In the genomic region with DNA sequence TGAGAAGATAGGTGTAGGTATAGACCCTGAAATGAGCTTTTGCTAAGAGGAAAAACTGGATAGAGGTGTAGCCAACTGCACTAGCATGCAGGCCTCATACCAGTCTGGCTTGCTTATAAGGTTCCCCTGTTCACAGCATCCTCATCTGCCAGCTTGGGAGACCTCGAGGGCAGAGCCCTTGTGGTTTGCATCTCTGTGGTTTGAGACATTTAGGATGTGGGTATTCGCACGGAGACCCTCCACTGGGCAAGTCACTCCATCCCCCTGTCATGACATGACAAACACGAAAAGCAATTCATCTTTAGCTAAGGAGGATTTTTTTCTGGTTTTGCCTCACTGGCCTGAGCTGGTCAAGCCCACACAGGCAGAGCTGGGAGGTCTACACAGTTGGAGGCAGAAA, we compare ENCODE assay signal across 48 mouse cellular contexts. TPM values are rescaled to one million over a fixed set of nuclear protein-coding genes. Genes with fewer than 3 reads are reported as not detected.
"Had no signal": no experiment of that assay in that cellular context is flagged by ENCODE, and none has a peak within 500 bp of the region (broad histone marks: within the 10 kb centered on the region; RNA-seq: fewer than 3 reads in every experiment).

No protein-coding gene starts in this region.

- H3K36me3 ChIP-seq: heart, embryonic 12.5 days; heart, embryonic 13.5 days; heart, embryonic 15.5 days; hindbrain, embryonic 10.5 days; hindbrain, embryonic 12.5 days; hindbrain, embryonic 13.5 days; hindbrain, embryonic 15.5 days; intestine, embryonic 15.5 days; kidney, embryonic 15.5 days had no signal

- H3K4me3 ChIP-seq: heart, embryonic 12.5 days; heart, embryonic 13.5 days; heart, embryonic 15.5 days; hindbrain, embryonic 10.5 days; hindbrain, embryonic 12.5 days; hindbrain, embryonic 13.5 days; hindbrain, embryonic 15.5 days; intestine, embryonic 15.5 days; kidney, embryonic 15.5 days; layer of hippocampus, adult 2 months; left cerebral cortex, adult 2 months had no signal

- H3K4me1 ChIP-seq: hindbrain, embryonic 13.5 days; hindbrain, embryonic 15.5 days had no signal

- DNase-seq: heart, postnatal 10 days; heart, postnatal 36 days; heart, postnatal 4 days; kidney, adult 11 months; kidney, adult 18-20 months; kidney, adult 2 months; kidney, adult 8-10 months; kidney, adult 9 months; kidney, postnatal 10 days; kidney, postnatal 14 days; kidney, postnatal 36 days; kidney, postnatal 4 days; layer of hippocampus, adult 9-11 months; layer of hippocampus, postnatal 36 days had no signal

- H3K9ac ChIP-seq: heart, embryonic 12.5 days; heart, embryonic 13.5 days; heart, embryonic 15.5 days; hindbrain, embryonic 12.5 days; hindbrain, embryonic 13.5 days; hindbrain, embryonic 14.5 days; hindbrain, embryonic 15.5 days; intestine, embryonic 15.5 days; kidney, embryonic 15.5 days had no signal

- ATAC-seq: hindbrain, embryonic 16.5 days; hindbrain, postnatal 0 days; inflammation-experienced regulatory T-cells, adult 6 months; intestine, embryonic 15.5 days; intestine, embryonic 16.5 days; intestine, postnatal 0 days had no signal

- H3K27ac ChIP-seq: heart, embryonic 13.5 days; heart, embryonic 15.5 days; hindbrain, embryonic 10.5 days; hindbrain, embryonic 12.5 days; hindbrain, embryonic 13.5 days; hindbrain, embryonic 14.5 days; hindbrain, embryonic 15.5 days; hindbrain, postnatal 0 days; intestine, embryonic 15.5 days; kidney, embryonic 15.5 days; layer of hippocampus, adult 2 months; left cerebral cortex, adult 2 months had no signal

- H3K4me2 ChIP-seq: heart, embryonic 11.5 days; heart, embryonic 12.5 days; heart, embryonic 13.5 days; heart, embryonic 15.5 days; hindbrain, embryonic 12.5 days; hindbrain, embryonic 13.5 days; hindbrain, embryonic 14.5 days; hindbrain, embryonic 15.5 days; intestine, embryonic 15.5 days; kidney, embryonic 15.5 days had no signal

- H3K27me3 ChIP-seq: hindbrain, embryonic 13.5 days; hindbrain, embryonic 15.5 days; intestine, embryonic 15.5 days; kidney, embryonic 15.5 days had no signal

- H3K9me3 ChIP-seq: heart, embryonic 12.5 days; heart, embryonic 13.5 days; heart, embryonic 15.5 days; hindbrain, embryonic 10.5 days; hindbrain, embryonic 12.5 days; hindbrain, embryonic 13.5 days; hindbrain, embryonic 15.5 days; intestine, embryonic 15.5 days; kidney, embryonic 15.5 days had no signal

RNA-seq across cellular contexts. Expression of a gene that starts 8.2 kb away (rescaled TPM):
- total RNA-seq: heart, postnatal 10 days; heart, postnatal 36 days; heart, postnatal 4 days; hematopoietic stem cell, adult 5-6 weeks; hindbrain, postnatal 0 days; layer of hippocampus, adult 18-20 months; layer of hippocampus, adult 2 months; layer of hippocampus, adult 8-10 months; layer of hippocampus, postnatal 10 days; layer of hippocampus, postnatal 14 days; layer of hippocampus, postnatal 25 days; layer of hippocampus, postnatal 36 days; left cerebral cortex, adult 18-20 months; left cerebral cortex, adult 2 months; left cerebral cortex, adult 8-10 months had no signal
- polyA plus RNA-seq: heart, embryonic 11.5 days; heart, embryonic 12.5 days; heart, embryonic 14.5 days; heart, embryonic 15.5 days; heart, embryonic 16.5 days; heart, postnatal 0 days; hindbrain, embryonic 10.5 days; hindbrain, embryonic 11.5 days; hindbrain, embryonic 12.5 days; hindbrain, embryonic 13.5 days; hindbrain, embryonic 14.5 days; hindbrain, embryonic 15.5 days; hindbrain, postnatal 0 days; inflammation-experienced regulatory T-cells, adult 6 months; intestine, embryonic 14.5 days; intestine, embryonic 15.5 days; intestine, embryonic 16.5 days; intestine, postnatal 0 days; kidney, adult 2 months; kidney, embryonic 14.5 days; kidney, embryonic 15.5 days; kidney, embryonic 16.5 days; large intestine, adult 2 months had no signal
